Comparison of ENCODE assay signal across 9 mouse cellular contexts in the genomic region with DNA sequence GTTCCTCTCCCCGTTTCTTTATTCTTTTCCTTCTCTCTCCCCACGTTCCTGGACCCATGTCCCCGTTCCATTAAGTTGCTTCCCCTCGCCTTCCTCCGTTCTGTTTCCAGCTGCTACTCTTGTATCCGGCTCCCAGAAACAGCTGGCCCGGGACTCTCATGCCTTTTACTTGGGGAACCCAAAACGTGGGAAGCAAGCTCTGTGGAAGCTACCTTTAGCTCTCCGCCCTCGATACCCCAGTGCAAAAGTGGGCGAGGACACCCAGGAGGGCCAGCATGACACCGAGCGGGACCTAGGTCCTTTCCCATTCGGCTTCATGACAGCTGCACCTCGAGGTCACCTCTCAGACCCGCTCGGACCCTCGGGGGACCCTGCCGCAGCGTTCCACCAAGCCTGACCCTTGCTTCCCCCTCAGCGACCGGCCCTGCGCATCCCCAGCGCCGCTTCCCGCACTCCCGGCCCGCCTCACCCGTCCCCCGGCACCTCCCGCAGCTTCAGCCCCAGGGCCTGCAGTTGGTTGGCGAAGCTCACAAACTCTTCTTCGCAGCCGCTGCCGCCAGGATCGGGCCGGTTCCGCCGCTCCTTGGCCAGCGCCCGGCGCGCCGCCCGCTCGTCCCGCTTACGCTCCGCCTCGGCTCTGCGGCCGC. TPM values are rescaled to one million over a fixed set of nuclear protein-coding genes. Genes with fewer than 3 reads are reported as not detected.
DNase-seq lines count a peak whose midpoint lies in the region; ATAC-seq and TF ChIP-seq lines count a peak whose summit lies in the region.
"Had no signal": no experiment of that assay in that cellular context is flagged by ENCODE, and none has a peak within 500 bp of the region (broad histone marks: within the 10 kb centered on the region; RNA-seq: fewer than 3 reads in every experiment).

No protein-coding gene starts in this region.

- peaks cover 4% of the 10 kb centered on the region; the same call in 1 of the 2 replicates for H3K9me3 ChIP-seq in hindbrain, embryonic 12.5 days (replicated peaks)
- no peaks in the 10 kb centered on the region for H3K9me3 ChIP-seq in liver, embryonic 14.5 days (ENCODE audit: control insufficient read depth, low read length)
- H3K9me3 ChIP-seq in neural tube, embryonic 13.5 days, result 0 out of 2 replicates have a peak, but pooled peaks cover 4% of the 10 kb centered on the region

- intact Hi-C loops in left cerebral cortex, postnatal 25 days (cut with DNase I), result no loop called here

- no peaks in the 10 kb centered on the region for H3K27me3 ChIP-seq in hindbrain, embryonic 12.5 days
- H3K27me3 ChIP-seq in liver, embryonic 14.5 days (ENCODE audit: control insufficient read depth, insufficient read depth, low read length), result no peaks in the 10 kb centered on the region
- no peaks in the 10 kb centered on the region for H3K27me3 ChIP-seq in neural tube, embryonic 13.5 days

- peaks cover 24% of the 10 kb centered on the region for H3K4me1 ChIP-seq in hindbrain, embryonic 12.5 days
- H3K4me1 ChIP-seq in liver, embryonic 14.5 days (replicated peaks; ENCODE audit: control insufficient read depth in 2 of 2, insufficient read depth in 2 of 2, low read length in 1 of 2), result peaks cover 0 to 4% of the 10 kb centered on the region in 2 experiments; a peak in 3 of 4 replicates
- H3K4me1 ChIP-seq in neural tube, embryonic 13.5 days (replicated peaks), result peaks cover 39% of the 10 kb centered on the region

- no peak for TF ChIP-seq EP300 in liver, embryonic 14.5 days (IDR thresholded peaks at IDR 0.05; ENCODE audit: low read depth)

- H3K4me3 ChIP-seq in hindbrain, embryonic 12.5 days, result peak overlapping the region; percentile 98
- peak overlapping the region; percentile 67 to 87 for H3K4me3 ChIP-seq in liver, embryonic 14.5 days (ENCODE audit: insufficient read depth in 1 of 2, low read depth in 2 of 2, low read length in 2 of 2)
- peak overlapping the region; percentile 79 for H3K4me3 ChIP-seq in neural tube, embryonic 13.5 days

- peak overlapping the region; percentile 92 for H3K9ac ChIP-seq in hindbrain, embryonic 12.5 days
- H3K9ac ChIP-seq in liver, embryonic 14.5 days (replicated peaks), result peak overlapping the region; percentile 83
- peak overlapping the region; percentile 94 for H3K9ac ChIP-seq in neural tube, embryonic 13.5 days

- peak overlapping the region; percentile 79 for H3K27ac ChIP-seq in hindbrain, embryonic 12.5 days
- H3K27ac ChIP-seq in liver, embryonic 14.5 days, result no peak overlapping the region
- peak overlapping the region; percentile 83 for H3K27ac ChIP-seq in neural tube, embryonic 13.5 days (replicated peaks)

- ATAC-seq in hindbrain, embryonic 12.5 days (ENCODE audit: low FRiP score), result peak; percentile 39
- ATAC-seq in liver, embryonic 14.5 days (ENCODE audit: insufficient read depth), result peak; percentile 47; the same call in 1 of the 2 replicates
- peak; percentile 55 for ATAC-seq in neural tube, embryonic 13.5 days (ENCODE audit: low read depth)

- peaks cover 8% of the 10 kb centered on the region; the same call in 1 of the 2 replicates for H3K36me3 ChIP-seq in hindbrain, embryonic 12.5 days
- H3K36me3 ChIP-seq in liver, embryonic 14.5 days (replicated peaks; ENCODE audit: control insufficient read depth, insufficient read depth, low read depth), result no peaks in the 10 kb centered on the region
- H3K36me3 ChIP-seq in neural tube, embryonic 13.5 days, result peaks cover 16% of the 10 kb centered on the region

- TF ChIP-seq CTCF in liver, embryonic 14.5 days (IDR thresholded peaks at IDR 0.05; ENCODE audit: low read depth), result no peak

- DNase-seq in adrenal gland, postnatal 10 days, result peak; percentile 62
- DNase-seq in adrenal gland, adult 2 months, result no peak
- peak; percentile 36 for DNase-seq in urinary bladder, postnatal 14 days (ENCODE audit: low spot score)
- DNase-seq in urinary bladder, adult 18-20 months (ENCODE audit: low spot score in 2 of 2), result no peak
- DNase-seq in liver, embryonic 14.5 days (ENCODE audit: low read depth in 3 of 3, low spot score in 3 of 3), result no peak
- no peak for DNase-seq in left cerebral cortex, postnatal 25 days (ENCODE audit: low spot score in 2 of 2)

- WGBS in hindbrain, embryonic 12.5 days, result under 1% methylated on average over 52 of the region's 52 CpGs
- WGBS in liver, embryonic 14.5 days (ENCODE audit: insufficient replicate concordance), result under 1% methylated on average over 52 of the region's 52 CpGs
- WGBS in neural tube, embryonic 13.5 days, result 1% methylated on average over 52 of the region's 52 CpGs

- H3K4me2 ChIP-seq in hindbrain, embryonic 12.5 days (replicated peaks), result peak overlapping the region; percentile 97
- H3K4me2 ChIP-seq in liver, embryonic 14.5 days (ENCODE audit: low read depth), result peak overlapping the region; percentile 89
- peak overlapping the region; percentile 96 for H3K4me2 ChIP-seq in neural tube, embryonic 13.5 days

RNA-seq across cellular contexts. Expression of a gene that starts 0.5 kb away (rescaled TPM):
- total RNA-seq in adrenal gland, postnatal 10 days (2021), result 1 to 10 TPM; 7.1 to 8.2 TPM
- total RNA-seq in adrenal gland, adult 2 months (2021), result 10 to 100 TPM in 1 of 2 experiments, 1 to 10 TPM in 1; 9.8 to 11.3 TPM
- 5.6 TPM in 2 replicates for polyA plus RNA-seq in adrenal gland, adult 2 months (2012; rRNA removed)
- polyA plus RNA-seq in hindbrain, embryonic 12.5 days (2016; fragmentation: Nextera tagmentation; extraction: Ambion mirVana), result 3.3 and 4.0 TPM in 2 replicates
- 1.1 and 1.5 TPM in 2 replicates for polyA plus RNA-seq in liver, embryonic 14.5 days (2012; rRNA removed)
- polyA plus RNA-seq in liver, embryonic 14.5 days (2014; fragmentation: Nextera tagmentation; extraction: Ambion mirVana), result 0.75 and 0.94 TPM in 2 replicates
- 3.0 and 3.7 TPM in 2 replicates for polyA plus RNA-seq in neural tube, embryonic 13.5 days (2015; fragmentation: Nextera tagmentation; extraction: Ambion mirVana)
- 10 to 100 TPM; 19.2 to 21.6 TPM for total RNA-seq in left cerebral cortex, postnatal 25 days (2021)

RNA-seq across cellular contexts. Expression of a gene that starts 35.5 kb away (rescaled TPM):
- total RNA-seq in adrenal gland, postnatal 10 days (2021), result 1 to 10 TPM; 1.1 to 4.1 TPM
- 1 to 10 TPM; 1.4 to 4.6 TPM for total RNA-seq in adrenal gland, adult 2 months (2021)
- polyA plus RNA-seq in adrenal gland, adult 2 months (2012; rRNA removed), result 0.73 and 1.4 TPM in 2 replicates
- not detected in 2 replicates for polyA plus RNA-seq in hindbrain, embryonic 12.5 days (2016; fragmentation: Nextera tagmentation; extraction: Ambion mirVana)
- not detected in 2 replicates for polyA plus RNA-seq in liver, embryonic 14.5 days (2012; rRNA removed)
- not detected in 2 replicates for polyA plus RNA-seq in liver, embryonic 14.5 days (2014; fragmentation: Nextera tagmentation; extraction: Ambion mirVana)
- polyA plus RNA-seq in neural tube, embryonic 13.5 days (2015; fragmentation: Nextera tagmentation; extraction: Ambion mirVana), result not detected in 2 replicates
- total RNA-seq in left cerebral cortex, postnatal 25 days (2021), result not detected

RNA-seq across cellular contexts. Expression of a gene that starts 39.5 kb away (rescaled TPM):
- total RNA-seq in adrenal gland, postnatal 10 days (2021), result not detected
- total RNA-seq in adrenal gland, adult 2 months (2021), result not detected
- polyA plus RNA-seq in adrenal gland, adult 2 months (2012; rRNA removed), result not detected in 2 replicates
- not detected in 2 replicates for polyA plus RNA-seq in hindbrain, embryonic 12.5 days (2016; fragmentation: Nextera tagmentation; extraction: Ambion mirVana)
- not detected in 2 replicates for polyA plus RNA-seq in liver, embryonic 14.5 days (2012; rRNA removed)
- polyA plus RNA-seq in liver, embryonic 14.5 days (2014; fragmentation: Nextera tagmentation; extraction: Ambion mirVana), result not detected in 2 replicates
- polyA plus RNA-seq in neural tube, embryonic 13.5 days (2015; fragmentation: Nextera tagmentation; extraction: Ambion mirVana), result not detected in 2 replicates
- not detected for total RNA-seq in left cerebral cortex, postnatal 25 days (2021)
- total RNA-seq: heart, postnatal 36 days had no signal

RNA-seq across cellular contexts. Expression of a gene that starts 50.0 kb away (rescaled TPM):
- 10 to 100 TPM in 1 of 2 experiments, 1 to 10 TPM in 1; 9.8 to 15.0 TPM for total RNA-seq in adrenal gland, postnatal 10 days (2021)
- total RNA-seq in adrenal gland, adult 2 months (2021), result 10 to 100 TPM; 13.1 TPM
- 88.3 and 101 TPM in 2 replicates for polyA plus RNA-seq in adrenal gland, adult 2 months (2012; rRNA removed)
- not detected in 2 replicates for polyA plus RNA-seq in hindbrain, embryonic 12.5 days (2016; fragmentation: Nextera tagmentation; extraction: Ambion mirVana)
- polyA plus RNA-seq in liver, embryonic 14.5 days (2012; rRNA removed), result not detected in 2 replicates
- not detected in 2 replicates for polyA plus RNA-seq in liver, embryonic 14.5 days (2014; fragmentation: Nextera tagmentation; extraction: Ambion mirVana)
- polyA plus RNA-seq in neural tube, embryonic 13.5 days (2015; fragmentation: Nextera tagmentation; extraction: Ambion mirVana), result 0.28 TPM in 1 of 2 replicates, not detected in the other
- total RNA-seq in left cerebral cortex, postnatal 25 days (2021), result 1 to 10 TPM; 7.0 to 7.9 TPM

RNA-seq across cellular contexts. Expression of a gene that starts 53.6 kb away (rescaled TPM):
- total RNA-seq in adrenal gland, postnatal 10 days (2021), result not detected
- total RNA-seq in adrenal gland, adult 2 months (2021), result not detected
- 0.10 TPM in 1 of 2 replicates, not detected in the other for polyA plus RNA-seq in adrenal gland, adult 2 months (2012; rRNA removed)
- not detected in 2 replicates for polyA plus RNA-seq in hindbrain, embryonic 12.5 days (2016; fragmentation: Nextera tagmentation; extraction: Ambion mirVana)
- 0.13 and 0.21 TPM in 2 replicates for polyA plus RNA-seq in liver, embryonic 14.5 days (2012; rRNA removed)
- polyA plus RNA-seq in liver, embryonic 14.5 days (2014; fragmentation: Nextera tagmentation; extraction: Ambion mirVana), result 0.18 and 0.25 TPM in 2 replicates
- polyA plus RNA-seq in neural tube, embryonic 13.5 days (2015; fragmentation: Nextera tagmentation; extraction: Ambion mirVana), result not detected in 2 replicates
- total RNA-seq in left cerebral cortex, postnatal 25 days (2021), result not detected
- total RNA-seq: heart, postnatal 36 days had no signal

Comparison
In these comparisons a context has a peak if more than half of its experiments do, and no peak if none do; other contexts are left out.
1. DNase-seq: peak in adrenal gland, postnatal 10 days (single experiment) and urinary bladder, postnatal 14 days (single experiment); none in adrenal gland, adult 2 months (single experiment), urinary bladder, adult 18-20 months (0 of 2), liver, embryonic 14.5 days (0 of 3) and left cerebral cortex, postnatal 25 days (0 of 2).
2. Peak in every context shown above with its lines, with median percentiles within 50 percentile points of each other: ATAC-seq, H3K4me2 ChIP-seq, H3K4me3 ChIP-seq and H3K9ac ChIP-seq.